Mouse (Mus musculus) lung, postnatal 0 days (tissue): ENCODE results near the gene Pafah1b1.

Experiments used
- CTCF ChIP-seq: IDR thresholded peaks from 2 replicates; pipeline ENCODE4 v1.5.1; 2016; ENCODE audit warnings: antibody characterized with exemption, mild to moderate bottlenecking
- EP300 ChIP-seq: IDR thresholded peaks from 2 replicates; pipeline ENCODE4 v1.6.1; 2016; ENCODE audit warnings: antibody characterized with exemption, mild to moderate bottlenecking, control low read depth

DNA sequence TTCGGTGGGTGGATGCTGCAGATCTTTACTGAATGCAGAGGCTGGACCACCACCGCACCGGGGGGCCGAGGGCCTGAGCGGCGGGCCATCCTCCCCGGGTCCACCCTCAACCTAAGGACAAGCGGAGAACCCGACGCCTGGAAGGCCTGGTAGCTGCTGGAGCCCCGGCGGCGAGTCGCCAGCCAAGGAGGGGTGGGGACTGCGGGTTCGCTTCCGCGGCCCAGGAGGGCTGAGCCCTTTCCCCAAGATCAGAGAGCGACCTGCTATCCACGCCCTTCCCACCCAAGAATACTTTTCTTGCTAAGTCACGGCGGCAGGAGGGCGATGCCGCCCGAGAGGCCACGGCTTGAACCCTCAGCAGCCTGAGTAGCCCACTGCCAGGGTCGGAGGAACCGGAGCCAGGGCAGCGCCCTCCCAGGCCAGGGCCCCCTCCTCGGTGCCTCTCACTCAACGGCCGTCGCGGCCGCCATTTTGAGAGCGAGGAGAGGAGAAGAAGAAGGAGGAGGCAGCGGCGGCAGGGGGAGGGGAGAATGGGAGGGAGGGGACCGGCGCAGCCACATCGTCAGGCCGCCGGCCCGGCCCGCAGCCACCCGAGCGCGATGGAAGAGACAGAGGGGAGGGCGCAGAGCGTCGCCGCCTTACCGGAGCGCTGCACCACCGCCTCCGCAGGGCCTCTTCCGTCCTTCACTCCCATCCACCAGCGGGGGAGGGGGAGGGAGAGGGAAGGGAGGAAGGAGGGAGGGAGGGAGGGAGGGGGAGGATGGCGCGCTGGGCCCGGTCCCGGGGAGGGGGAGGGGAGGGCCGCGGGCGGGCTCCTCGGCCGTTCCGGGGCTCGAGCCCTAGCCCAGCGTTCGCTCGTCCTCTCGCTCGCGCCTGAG, 874 bp downstream of the Pafah1b1 start:
- TF ChIP-seq CTCF (no peak), EP300 (no peak)
